Mouse (Mus musculus): ENCODE results near the gene Bhlha9. TPM values are rescaled to one million over a fixed set of nuclear protein-coding genes. Genes with fewer than 3 reads are reported as not detected.

Bhlha9 gene
- polyA plus RNA-seq (2012; rRNA removed) (not detected in 2 replicates), polyA plus RNA-seq (2014; fragmentation: Nextera tagmentation; extraction: Ambion mirVana) (not detected in 2 replicates)

DNA sequence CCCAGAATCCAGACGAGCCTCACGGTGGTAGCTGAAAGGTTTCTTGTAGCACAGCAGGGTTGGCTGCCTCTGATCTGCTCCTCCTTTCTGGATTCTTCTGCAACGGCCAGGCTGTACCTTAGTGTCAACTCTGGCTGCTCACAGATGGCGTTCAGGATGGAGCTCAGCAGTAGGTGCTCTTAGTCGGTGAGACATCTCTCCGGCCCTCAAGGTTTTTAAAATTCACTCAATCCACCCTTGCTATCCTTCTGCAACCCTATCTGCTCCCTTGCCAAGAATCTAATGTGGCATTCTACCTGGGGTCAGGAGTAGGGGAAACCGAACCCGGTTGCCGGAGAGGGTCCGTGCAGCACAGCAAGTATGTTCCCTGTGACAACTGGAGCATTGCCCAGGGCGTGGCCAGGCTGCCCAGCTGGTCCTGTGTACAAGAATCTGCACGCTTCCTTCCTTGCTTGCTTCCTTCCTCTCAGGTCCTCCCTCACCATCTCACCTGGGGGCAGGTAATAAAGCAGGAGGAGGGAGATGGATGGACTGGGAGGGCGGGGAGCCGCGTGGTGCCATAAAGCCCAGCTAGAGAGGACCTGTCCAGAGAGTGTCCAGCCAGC, at the start of gene Bhlha9:
Gene Bhlha9, plus strand, starts transcription at position 600 of the 605 bp plus-strand sequence.
- Histone ChIP-seq H3K9me3 (ENCODE audit: control insufficient read depth, low read length) (no peaks in the 10 kb centered on the region), H3K27me3 (ENCODE audit: control insufficient read depth, insufficient read depth, low read length) (peaks cover 41% of the 10 kb centered on the region), H3K4me2 (ENCODE audit: low read depth) (no peak within 1 kb of the TSS), H3K27ac (no peak within 1 kb of the TSS), H3K4me3 (ENCODE audit: insufficient read depth in 1 of 2, low read depth in 2 of 2, low read length in 2 of 2) (no peak within 1 kb of the TSS), H3K4me1 (replicated peaks; ENCODE audit: control insufficient read depth in 2 of 2, insufficient read depth in 2 of 2, low read length in 1 of 2) (no peaks in the 10 kb centered on the region), H3K36me3 (replicated peaks; ENCODE audit: control insufficient read depth, insufficient read depth, low read depth) (no peaks in the 10 kb centered on the region), H3K9ac (replicated peaks) (no peak within 1 kb of the TSS)
- no peak for DNase-seq (ENCODE audit: low read depth in 3 of 3, low spot score in 3 of 3)
- no peak for ATAC-seq (ENCODE audit: insufficient read depth)
- WGBS (ENCODE audit: insufficient replicate concordance) = 52% methylated on average over 15 of the region's 15 CpGs
- TF ChIP-seq EP300 (IDR thresholded peaks at IDR 0.05; ENCODE audit: low read depth) (no peak), CTCF (IDR thresholded peaks at IDR 0.05; ENCODE audit: low read depth) (no peak)

DNA sequence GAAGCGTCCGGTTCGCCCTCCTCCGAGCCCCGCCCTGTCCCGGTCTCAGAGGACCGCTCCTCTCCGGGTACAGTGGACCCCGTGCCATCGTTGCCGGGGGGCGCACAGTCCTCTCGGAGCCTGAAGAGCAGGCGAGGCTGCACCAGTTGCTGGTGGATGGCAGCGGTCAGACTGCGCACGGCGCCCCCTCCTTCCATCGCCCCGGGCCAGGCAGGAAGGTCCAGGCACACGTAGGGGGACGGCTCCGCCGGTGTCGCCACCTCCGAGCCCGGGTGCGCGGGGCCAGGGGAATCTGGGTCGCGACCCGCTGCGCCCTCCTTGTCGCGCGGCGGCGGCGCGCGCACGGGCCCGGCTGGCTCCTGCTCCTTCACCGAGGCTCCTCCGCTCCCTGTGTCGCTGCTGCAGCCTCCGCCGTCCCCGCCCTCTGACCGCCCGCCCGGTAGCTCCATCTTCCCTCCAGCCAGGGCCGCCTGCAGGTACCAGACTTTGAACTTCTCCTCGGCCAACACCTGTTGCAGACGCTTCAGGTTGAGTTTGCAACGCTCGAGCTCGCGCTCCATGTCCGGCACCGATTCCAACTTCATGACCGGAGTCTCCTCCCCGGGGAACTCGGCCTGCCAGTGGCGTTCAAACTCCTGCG, 49.6 kb upstream of the Bhlha9 start:
- Histone ChIP-seq H3K4me2 (ENCODE audit: low read depth) (peak overlapping the region; percentile 59), H3K9ac (replicated peaks) (no peak overlapping the region), H3K4me3 (ENCODE audit: insufficient read depth in 1 of 2, low read depth in 2 of 2, low read length in 2 of 2) (peak overlapping the region; percentile 45 to 50), H3K9me3 (ENCODE audit: control insufficient read depth, low read length) (no peaks in the 10 kb centered on the region), H3K4me1 (replicated peaks; ENCODE audit: control insufficient read depth in 2 of 2, insufficient read depth in 2 of 2, low read length in 1 of 2) (no peaks in the 10 kb centered on the region), H3K27ac (no peak overlapping the region), H3K27me3 (ENCODE audit: control insufficient read depth, insufficient read depth, low read length) (peaks cover 40% of the 10 kb centered on the region), H3K36me3 (replicated peaks; ENCODE audit: control insufficient read depth, insufficient read depth, low read depth) (no peaks in the 10 kb centered on the region)
- no peak for TF ChIP-seq CTCF (IDR thresholded peaks at IDR 0.05; ENCODE audit: low read depth)
- no peak for TF ChIP-seq EP300 (IDR thresholded peaks at IDR 0.05; ENCODE audit: low read depth)
- under 1% methylated on average over 60 of the region's 66 CpGs for WGBS (ENCODE audit: insufficient replicate concordance)
- ATAC-seq (ENCODE audit: insufficient read depth) (no peak), DNase-seq (ENCODE audit: low read depth in 3 of 3, low spot score in 3 of 3) (no peak)

DNA sequence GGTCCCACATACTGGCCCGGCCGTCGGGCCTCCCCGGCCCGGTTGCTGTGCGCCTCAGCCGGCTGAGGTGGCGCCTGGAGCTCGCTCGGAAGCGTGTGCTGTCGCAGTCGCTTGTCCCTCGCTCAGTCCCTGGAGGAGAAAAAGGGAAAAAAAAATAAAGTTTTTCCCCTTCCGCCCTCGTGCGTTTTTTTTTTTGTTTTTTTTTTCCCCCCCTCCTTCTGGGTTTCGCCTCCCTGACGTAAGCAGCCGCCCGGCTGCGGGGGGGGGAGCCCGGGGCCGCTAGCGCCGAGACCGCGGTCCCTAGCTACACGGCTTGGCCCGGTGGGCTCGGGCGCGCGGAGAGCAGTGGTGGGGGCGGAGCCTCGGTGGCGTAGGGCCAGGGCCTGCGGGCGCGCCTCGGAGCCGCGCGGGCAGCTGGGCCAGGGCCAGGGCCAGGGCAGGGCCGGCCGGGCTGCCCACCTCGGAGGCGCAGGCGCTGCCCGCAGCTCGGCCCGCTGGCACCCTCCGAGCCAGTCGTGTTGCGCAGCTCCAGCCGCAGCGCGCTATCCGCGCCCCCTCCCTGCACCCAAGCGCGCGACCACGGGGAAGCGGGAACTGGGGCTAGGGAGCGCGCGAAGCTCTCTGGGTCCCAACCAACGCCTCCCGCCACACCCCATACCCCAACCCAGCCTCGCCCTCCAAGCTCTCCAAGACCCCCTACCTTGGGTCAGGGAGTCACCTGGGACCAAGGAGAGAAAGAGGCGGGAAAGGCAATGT, 48.9 kb upstream of the Bhlha9 start:
- Histone ChIP-seq H3K9ac (replicated peaks) (no peak overlapping the region), H3K27ac (no peak overlapping the region), H3K27me3 (ENCODE audit: control insufficient read depth, insufficient read depth, low read length) (peaks cover 40% of the 10 kb centered on the region), H3K4me2 (ENCODE audit: low read depth) (peak overlapping the region; percentile 59), H3K4me1 (replicated peaks; ENCODE audit: control insufficient read depth in 2 of 2, insufficient read depth in 2 of 2, low read length in 1 of 2) (no peaks in the 10 kb centered on the region), H3K4me3 (ENCODE audit: insufficient read depth in 1 of 2, low read depth in 2 of 2, low read length in 2 of 2) (peak overlapping the region; percentile 45 to 50), H3K9me3 (ENCODE audit: control insufficient read depth, low read length) (no peaks in the 10 kb centered on the region), H3K36me3 (replicated peaks; ENCODE audit: control insufficient read depth, insufficient read depth, low read depth) (no peaks in the 10 kb centered on the region)
- ATAC-seq (ENCODE audit: insufficient read depth) = no peak
- WGBS (ENCODE audit: insufficient replicate concordance) = 2% methylated on average over 68 of the region's 72 CpGs
- no peak for TF ChIP-seq EP300 (IDR thresholded peaks at IDR 0.05; ENCODE audit: low read depth)
- no peak for TF ChIP-seq CTCF (IDR thresholded peaks at IDR 0.05; ENCODE audit: low read depth)
- DNase-seq (ENCODE audit: low read depth in 3 of 3, low spot score in 3 of 3) = no peak

DNA sequence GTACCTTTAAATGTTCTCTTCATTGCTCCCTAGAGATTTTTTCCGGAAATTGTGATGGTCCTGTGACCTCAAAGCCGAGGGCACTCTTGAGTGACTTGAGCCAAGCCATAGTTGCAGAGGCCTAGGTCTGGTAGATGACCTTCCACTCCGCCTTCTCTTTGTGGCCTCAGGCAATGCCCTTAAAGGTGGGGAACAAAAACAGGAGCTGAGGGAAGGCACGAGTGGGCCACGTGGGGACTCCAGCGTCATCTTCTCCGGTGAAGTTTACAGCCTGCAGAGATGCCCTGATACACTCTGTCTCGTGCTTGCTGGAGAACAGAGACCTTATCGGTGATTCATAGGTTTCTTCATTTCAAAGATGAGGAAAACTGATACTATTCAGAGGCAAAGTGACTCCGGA, 48.2 kb upstream of the Bhlha9 start:
- Histone ChIP-seq H3K36me3 (replicated peaks; ENCODE audit: control insufficient read depth, insufficient read depth, low read depth) (no peaks in the 10 kb centered on the region), H3K9me3 (ENCODE audit: control insufficient read depth, low read length) (no peaks in the 10 kb centered on the region), H3K4me2 (ENCODE audit: low read depth) (no peak overlapping the region), H3K9ac (replicated peaks) (no peak overlapping the region), H3K27me3 (ENCODE audit: control insufficient read depth, insufficient read depth, low read length) (peaks cover 40% of the 10 kb centered on the region), H3K27ac (no peak overlapping the region), H3K4me1 (replicated peaks; ENCODE audit: control insufficient read depth in 2 of 2, insufficient read depth in 2 of 2, low read length in 1 of 2) (no peaks in the 10 kb centered on the region), H3K4me3 (ENCODE audit: insufficient read depth in 1 of 2, low read depth in 2 of 2, low read length in 2 of 2) (no peak overlapping the region)
- TF ChIP-seq EP300 (IDR thresholded peaks at IDR 0.05; ENCODE audit: low read depth) (no peak), CTCF (IDR thresholded peaks at IDR 0.05; ENCODE audit: low read depth) (no peak)
- ATAC-seq (ENCODE audit: insufficient read depth) (no peak), DNase-seq (ENCODE audit: low read depth in 3 of 3, low spot score in 3 of 3) (no peak)
- WGBS (ENCODE audit: insufficient replicate concordance) = 44% methylated on average over 10 of the region's 10 CpGs

DNA sequence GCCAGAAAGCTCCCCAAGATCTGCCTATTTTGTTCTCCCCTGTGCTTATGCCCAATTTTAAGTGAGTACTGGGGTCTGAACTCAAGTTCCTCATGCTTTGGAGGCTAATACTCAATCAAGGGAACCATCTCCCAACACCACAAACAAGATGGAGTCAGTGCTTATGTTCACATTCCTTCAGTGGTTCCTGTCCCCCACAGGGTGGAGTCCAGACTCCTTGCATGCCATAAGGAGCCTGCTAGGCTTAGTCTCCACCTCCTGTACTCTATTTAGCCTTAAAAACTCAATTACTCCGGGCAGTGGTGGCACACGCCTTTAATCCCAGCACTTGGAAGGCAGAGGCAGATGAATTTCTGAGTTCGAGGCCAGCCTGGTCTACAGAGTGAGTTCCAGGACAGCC, 47.4 kb upstream of the Bhlha9 start:
- no peak overlapping the region for H3K27ac ChIP-seq
- no peaks in the 10 kb centered on the region for H3K36me3 ChIP-seq (replicated peaks; ENCODE audit: control insufficient read depth, insufficient read depth, low read depth)
- H3K4me1 ChIP-seq (replicated peaks; ENCODE audit: control insufficient read depth in 2 of 2, insufficient read depth in 2 of 2, low read length in 1 of 2) = no peaks in the 10 kb centered on the region
- peaks cover 40% of the 10 kb centered on the region for H3K27me3 ChIP-seq (ENCODE audit: control insufficient read depth, insufficient read depth, low read length)
- H3K9ac ChIP-seq (replicated peaks) = no peak overlapping the region
- H3K9me3 ChIP-seq (ENCODE audit: control insufficient read depth, low read length) = no peaks in the 10 kb centered on the region
- no peak for ATAC-seq (ENCODE audit: insufficient read depth)
- no peak overlapping the region for H3K4me2 ChIP-seq (ENCODE audit: low read depth)
- no peak overlapping the region for H3K4me3 ChIP-seq (ENCODE audit: insufficient read depth in 1 of 2, low read depth in 2 of 2, low read length in 2 of 2)
- no peak for DNase-seq (ENCODE audit: low read depth in 3 of 3, low spot score in 3 of 3)
- 55% methylated on average over 3 of the region's 3 CpGs for WGBS (ENCODE audit: insufficient replicate concordance)
- no peak for TF ChIP-seq EP300 (IDR thresholded peaks at IDR 0.05; ENCODE audit: low read depth)
- no peak for TF ChIP-seq CTCF (IDR thresholded peaks at IDR 0.05; ENCODE audit: low read depth)
